Mouse (Mus musculus): Measurements from ENCODE around the gene N4bp3.

- TF ChIP-seq GATA1 (IDR thresholded peaks at IDR 0.05; ENCODE audit: borderline replicate concordance, low read length) (no peak), FLI1 (IDR thresholded peaks at IDR 0.05; ENCODE audit: low read length) (no peak)
These were observed 25.3 kb downstream of the N4bp3 start for GRCm38 (mm10) chr11:51625187-51625820.

Measured in megakaryocyte, embryonic 14.5 days (primary cell).